Mouse (Mus musculus): ENCODE data around the gene Gm17542. TPM values are rescaled to one million over a fixed set of nuclear protein-coding genes. Genes with fewer than 3 reads are reported as not detected.

Gm17542 gene
- polyA plus RNA-seq, 1 experiment from 2014 or later, result not detected

Other genes starting within 250 kb of the Gm17542 start
- gene Ccdc138, start 220.3 kb downstream of the Gm17542 start, polyA plus RNA-seq (2014; fragmentation: Nextera tagmentation; extraction: Ambion mirVana), result 7.2 and 7.7 TPM in 2 replicates
- gene Edar, start 42.6 kb downstream of the Gm17542 start, polyA plus RNA-seq (2014; fragmentation: Nextera tagmentation; extraction: Ambion mirVana), result 0.24 and 0.25 TPM in 2 replicates
- gene Sh3rf3, start 95.1 kb upstream of the Gm17542 start, polyA plus RNA-seq (2014; fragmentation: Nextera tagmentation; extraction: Ambion mirVana), result 3.6 and 5.2 TPM in 2 replicates